Mouse (Mus musculus): Measurements from ENCODE around the gene Efnb3. TPM values are rescaled to one million over a fixed set of nuclear protein-coding genes. Genes with fewer than 3 reads are reported as not detected.
A peak's percentile ranks its signal among the peaks of the same experiment; 100 is the strongest.

Gene Efnb3
- total RNA-seq (2021): under 1 TPM; 0.47 to 0.48 TPM
- long read RNA-seq, experiment 1: 0 reads
- long read RNA-seq, experiment 2: 0 reads

DNA sequence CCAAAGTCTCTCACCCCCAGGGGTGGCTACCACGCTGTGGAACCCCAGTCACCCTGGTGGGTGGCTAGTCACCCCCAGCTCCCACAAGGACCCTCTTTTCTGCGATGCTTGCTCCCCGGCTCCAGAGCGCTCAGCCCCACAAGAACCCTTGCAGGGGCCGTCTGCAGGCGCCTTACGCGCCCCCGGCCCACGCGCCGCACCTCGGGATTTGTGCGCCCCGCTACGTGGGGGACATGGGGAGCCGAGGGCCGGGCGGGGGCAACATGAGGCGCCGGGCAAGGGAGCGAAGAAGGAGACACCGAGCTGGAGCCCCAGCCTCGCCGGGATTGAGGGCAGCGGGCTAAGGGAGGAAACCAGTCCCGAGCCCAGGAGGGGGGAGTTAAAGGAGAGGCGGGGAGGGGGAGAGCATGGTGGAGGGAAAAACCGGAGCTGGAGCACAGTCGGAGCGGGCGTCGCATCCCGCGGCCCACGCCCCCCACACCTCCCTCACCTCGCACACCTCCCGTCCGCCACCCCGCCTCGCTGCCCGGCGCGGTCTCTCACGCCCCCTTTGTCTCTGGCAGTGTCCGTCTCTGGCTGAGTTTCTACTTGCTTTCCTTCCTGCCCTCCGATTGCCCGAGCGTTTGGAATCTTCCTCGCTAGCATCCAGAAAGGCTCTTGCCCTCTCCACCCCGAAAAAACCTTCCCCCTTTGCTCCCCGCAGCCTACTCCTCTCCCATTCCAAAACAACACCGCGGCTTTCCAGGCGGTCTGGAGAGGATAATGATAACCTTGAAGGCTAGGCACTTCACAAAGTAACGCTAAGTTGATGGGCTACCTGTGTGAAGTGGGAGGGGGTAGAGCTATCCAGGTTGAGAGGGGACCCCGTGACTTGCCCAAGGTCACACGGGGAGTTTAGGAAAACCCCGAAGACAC is at the start of gene Efnb3:
Gene Efnb3 (minus strand): TSS at position 355 of the 915 bp plus-strand sequence.
- intact Hi-C loops (cut with DNase I): no loop called here
- Histone ChIP-seq H3K27ac (no peak within 1 kb of the TSS), H3K4me3 (peak within 1 kb of the TSS; percentile 61)
- no peak for TF ChIP-seq CTCF (IDR thresholded peaks at IDR 0.05)
- DNase-seq: no peak

DNA sequence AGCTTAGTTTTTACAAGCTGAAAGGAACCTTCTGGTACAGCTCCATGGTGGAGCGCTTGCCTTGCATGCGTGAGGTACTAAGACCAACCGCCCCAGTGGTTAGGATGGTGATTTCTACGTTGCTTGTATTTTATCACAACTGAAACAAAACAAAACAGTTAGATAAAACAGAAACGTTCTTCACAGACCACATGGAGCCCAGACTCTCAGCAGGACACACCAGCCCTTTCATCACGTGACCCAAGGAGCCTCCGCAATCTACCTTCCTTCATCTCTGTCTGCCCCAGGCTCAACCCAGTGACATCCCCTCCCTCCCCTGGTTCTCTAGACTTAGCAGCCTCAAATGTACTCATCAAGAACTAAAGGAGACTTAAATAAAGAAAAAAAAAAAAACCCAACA is 49.4 kb upstream of the Efnb3 start:
- intact Hi-C loops (cut with DNase I): no loop called here
- no peak for DNase-seq
- Histone ChIP-seq H3K4me3 (no peak overlapping the region), H3K27ac (no peak overlapping the region)
- TF ChIP-seq CTCF (IDR thresholded peaks at IDR 0.05): no peak

DNA sequence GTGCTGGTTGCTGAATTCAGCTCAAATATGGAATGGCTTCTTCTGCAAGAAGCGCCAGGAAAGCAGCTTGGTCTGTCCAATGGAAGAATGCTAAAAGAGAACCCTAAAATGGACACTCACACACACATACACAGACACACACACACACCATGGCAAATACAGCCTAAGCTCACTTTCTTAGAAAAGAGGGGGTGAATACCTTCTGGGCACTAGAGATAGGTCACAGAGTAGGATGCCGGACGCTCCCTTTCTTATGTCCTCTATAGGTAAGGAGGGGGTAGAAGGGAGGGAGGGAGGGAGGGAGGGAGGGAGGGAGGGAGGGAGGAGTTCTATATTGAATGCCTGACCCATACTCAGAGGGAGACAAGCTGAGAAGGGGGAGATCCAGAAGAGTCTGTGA is 48.5 kb upstream of the Efnb3 start:
- TF ChIP-seq CTCF (IDR thresholded peaks at IDR 0.05): no peak
- DNase-seq: no peak
- intact Hi-C loops (cut with DNase I): no loop called here
- Histone ChIP-seq H3K27ac (no peak overlapping the region), H3K4me3 (no peak overlapping the region)

DNA sequence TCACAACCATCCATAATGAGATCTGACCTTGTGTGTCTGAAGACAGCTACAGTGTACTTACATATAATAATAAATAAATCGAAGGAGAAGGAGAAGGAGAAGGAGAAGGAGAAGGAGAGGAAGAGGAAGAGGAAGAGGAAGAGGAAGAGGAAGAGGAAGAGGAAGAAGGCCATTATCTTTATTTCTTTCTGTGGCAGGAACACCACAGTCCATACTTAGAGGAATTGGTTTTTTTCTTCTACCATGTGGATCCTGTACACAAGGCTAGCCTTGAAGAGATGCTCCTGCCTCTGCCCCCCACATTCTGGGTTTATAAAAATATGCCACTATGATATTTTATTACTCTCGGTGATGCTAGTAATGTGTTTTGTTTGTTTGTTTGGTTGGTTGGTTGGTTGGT is 46.8 kb upstream of the Efnb3 start:
- intact Hi-C loops (cut with DNase I): no loop called here
- no peak for TF ChIP-seq CTCF (IDR thresholded peaks at IDR 0.05)
- no peak overlapping the region for H3K27ac ChIP-seq

GRCm38 (mm10) chr11:69606491-69606795 is 46.4 kb upstream of the Efnb3 start:
- Histone ChIP-seq H3K4me3 (peak overlapping the region; percentile 87), H3K27ac (peak overlapping the region; percentile 93)
- DNase-seq: no peak
- TF ChIP-seq CTCF (IDR thresholded peaks at IDR 0.05): no peak
- intact Hi-C loops (cut with DNase I): no loop called here

More for the DNA sequence above, 46.8 kb upstream of the Efnb3 start:
- no peak overlapping the region for H3K4me3 ChIP-seq
- no peak for DNase-seq

GRCm38 (mm10) chr11:69605726-69606490 is 45.9 kb upstream of the Efnb3 start, which contains the start of gene Atp1b2:
Gene Atp1b2, minus strand, starts transcription at chr11:69605942.
- intact Hi-C loops (cut with DNase I): no loop called here
- Histone ChIP-seq H3K4me3 (peak within 1 kb of the TSS; percentile 87), H3K27ac (peak within 1 kb of the TSS; percentile 93)
- TF ChIP-seq CTCF (IDR thresholded peaks at IDR 0.05): no peak
- peak; percentile 89 for DNase-seq

DNA sequence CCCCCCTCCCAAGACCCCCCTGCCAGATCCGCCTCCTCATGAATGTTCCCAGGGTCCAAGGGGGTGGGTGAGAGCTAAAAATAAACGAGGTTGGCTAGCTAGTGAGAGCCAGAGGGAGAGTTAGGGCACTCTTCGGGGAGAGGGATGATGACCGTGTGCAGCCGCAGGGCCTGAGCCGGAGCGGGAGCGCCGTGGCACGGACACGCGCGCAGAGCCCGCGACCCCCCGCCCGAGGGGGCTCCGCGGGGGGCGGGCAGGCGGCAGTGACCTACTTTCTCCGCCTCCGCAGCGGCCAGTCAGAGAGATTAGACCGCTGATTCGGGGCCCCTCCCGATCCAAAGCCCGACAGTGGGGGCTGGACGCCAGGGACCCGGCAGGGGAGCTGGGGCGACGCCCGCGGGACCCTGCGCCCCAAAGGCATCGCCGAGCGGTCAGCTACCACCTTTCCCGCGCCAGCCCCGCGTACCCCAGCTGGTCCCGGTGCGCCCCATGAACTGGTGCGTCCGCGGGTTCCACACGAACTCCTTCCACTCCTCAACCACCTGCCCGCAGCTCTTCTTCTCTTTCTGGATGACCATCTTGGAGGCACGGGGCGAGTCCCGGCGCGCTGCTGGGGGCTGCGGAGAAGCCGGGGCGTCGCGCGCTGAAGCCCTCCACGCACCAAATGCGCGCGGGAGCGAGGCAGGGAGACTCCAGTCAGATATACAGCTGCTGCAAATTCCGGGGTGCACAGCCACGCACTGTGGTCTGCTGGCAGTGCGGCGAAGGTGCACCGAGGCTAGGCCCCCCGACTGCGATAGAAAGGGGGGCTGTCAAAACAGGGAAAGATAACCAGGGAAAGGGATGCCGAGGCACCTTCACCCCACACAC is 45.0 kb upstream of the Efnb3 start:
- peak; percentile 61 for DNase-seq
- peak overlapping the region; percentile 93 for H3K27ac ChIP-seq
- H3K4me3 ChIP-seq: peak overlapping the region; percentile 87
- TF ChIP-seq CTCF (IDR thresholded peaks at IDR 0.05): no peak
- intact Hi-C loops (cut with DNase I): no loop called here

GRCm38 (mm10) chr11:69604347-69604746 is 44.3 kb upstream of the Efnb3 start:
- peak overlapping the region; percentile 93 for H3K27ac ChIP-seq
- no peak for TF ChIP-seq CTCF (IDR thresholded peaks at IDR 0.05)
- H3K4me3 ChIP-seq: peak overlapping the region; percentile 87
- no peak for DNase-seq
- intact Hi-C loops (cut with DNase I): no loop called here

GRCm38 (mm10) chr11:69603516-69603915 is 43.5 kb upstream of the Efnb3 start:
- Histone ChIP-seq H3K27ac (peak overlapping the region; percentile 93), H3K4me3 (peak overlapping the region; percentile 87)
- TF ChIP-seq CTCF (IDR thresholded peaks at IDR 0.05): no peak
- peak; percentile 43 for DNase-seq
- intact Hi-C loops (cut with DNase I): no loop called here

GRCm38 (mm10) chr11:69601768-69602167 is 41.8 kb upstream of the Efnb3 start:
- DNase-seq: no peak
- intact Hi-C loops (cut with DNase I): no loop called here
- TF ChIP-seq CTCF (IDR thresholded peaks at IDR 0.05): no peak
- H3K27ac ChIP-seq: peak overlapping the region; percentile 93
- H3K4me3 ChIP-seq: peak overlapping the region; percentile 87

- Histone ChIP-seq H3K4me3 (peak overlapping the region; percentile 87), H3K27ac (peak overlapping the region; percentile 93)
- TF ChIP-seq CTCF (IDR thresholded peaks at IDR 0.05): no peak
- DNase-seq: peak; percentile 88
- intact Hi-C loops (cut with DNase I): no loop called here
Observed at GRCm38 (mm10) chr11:69600098-69600497, 40.1 kb upstream of the Efnb3 start.

GRCm38 (mm10) chr11:69599436-69599835 is 39.4 kb upstream of the Efnb3 start:
- TF ChIP-seq CTCF (IDR thresholded peaks at IDR 0.05): no peak
- intact Hi-C loops (cut with DNase I): no loop called here
- Histone ChIP-seq H3K27ac (peak overlapping the region; percentile 93), H3K4me3 (peak overlapping the region; percentile 87)
- DNase-seq: no peak

Data from gastrocnemius, adult 2 months (tissue).